Mouse (Mus musculus): ENCODE measurements around the gene Tex21.
A peak's percentile ranks its signal among the peaks of the same experiment; 100 is the strongest.

Gene Tex21

GRCm38 (mm10) chr12:76246646-76247045 is at the start of gene Tex21:
Tex21 (minus strand) TSS chr12:76246746.
- no peak for DNase-seq (ENCODE audit: low spot score)

GRCm38 (mm10) chr12:76293192-76293591 is 46.6 kb upstream of the Tex21 start:
- peak; percentile 38 for DNase-seq (ENCODE audit: low spot score)

- DNase-seq (ENCODE audit: low spot score): no peak
Observed at GRCm38 (mm10) chr12:76290271-76290670, 43.7 kb upstream of the Tex21 start.

GRCm38 (mm10) chr12:76289428-76289827 is 42.9 kb upstream of the Tex21 start:
- DNase-seq (ENCODE audit: low spot score): no peak

GRCm38 (mm10) chr12:76288494-76288893 is 41.9 kb upstream of the Tex21 start:
- DNase-seq (ENCODE audit: low spot score): no peak

- no peak for DNase-seq (ENCODE audit: low spot score)
Observed at GRCm38 (mm10) chr12:76287986-76288385, 41.4 kb upstream of the Tex21 start.

- no peak for DNase-seq (ENCODE audit: low spot score)
Observed at GRCm38 (mm10) chr12:76285418-76285817, 38.9 kb upstream of the Tex21 start.

- no peak for DNase-seq (ENCODE audit: low spot score)
Observed at GRCm38 (mm10) chr12:76282532-76283173, 36.1 kb upstream of the Tex21 start.

GRCm38 (mm10) chr12:76282132-76282531 is 35.6 kb upstream of the Tex21 start:
- no peak for DNase-seq (ENCODE audit: low spot score)

- no peak for DNase-seq (ENCODE audit: low spot score)
Observed at GRCm38 (mm10) chr12:76281111-76281660, 34.6 kb upstream of the Tex21 start.

GRCm38 (mm10) chr12:76280556-76280955 is 34.0 kb upstream of the Tex21 start:
- no peak for DNase-seq (ENCODE audit: low spot score)

GRCm38 (mm10) chr12:76278209-76278608 is 31.7 kb upstream of the Tex21 start:
- no peak for DNase-seq (ENCODE audit: low spot score)

GRCm38 (mm10) chr12:76272610-76273524 is 26.3 kb upstream of the Tex21 start:
- DNase-seq (ENCODE audit: low spot score): no peak

- no peak for DNase-seq (ENCODE audit: low spot score)
Observed at GRCm38 (mm10) chr12:76271516-76271915, 25.0 kb upstream of the Tex21 start.

GRCm38 (mm10) chr12:76269196-76269595 is 22.6 kb upstream of the Tex21 start:
- no peak for DNase-seq (ENCODE audit: low spot score)

- DNase-seq (ENCODE audit: low spot score): no peak
Observed at GRCm38 (mm10) chr12:76268686-76269085, 22.1 kb upstream of the Tex21 start.

- DNase-seq (ENCODE audit: low spot score): no peak
Observed at GRCm38 (mm10) chr12:76266875-76267274, 20.3 kb upstream of the Tex21 start.

GRCm38 (mm10) chr12:76265001-76265400 is 18.5 kb upstream of the Tex21 start:
- no peak for DNase-seq (ENCODE audit: low spot score)

GRCm38 (mm10) chr12:76264325-76264965 is 17.9 kb upstream of the Tex21 start:
- DNase-seq (ENCODE audit: low spot score): no peak

- no peak for DNase-seq (ENCODE audit: low spot score)
Observed at GRCm38 (mm10) chr12:76263876-76264275, 17.3 kb upstream of the Tex21 start.

- no peak for DNase-seq (ENCODE audit: low spot score)
Observed at GRCm38 (mm10) chr12:76262918-76263317, 16.4 kb upstream of the Tex21 start.

GRCm38 (mm10) chr12:76261556-76261955 is 15.0 kb upstream of the Tex21 start:
- DNase-seq (ENCODE audit: low spot score): no peak
